Comparison of ENCODE assay signal across 8 mouse cellular contexts in the genomic region with DNA sequence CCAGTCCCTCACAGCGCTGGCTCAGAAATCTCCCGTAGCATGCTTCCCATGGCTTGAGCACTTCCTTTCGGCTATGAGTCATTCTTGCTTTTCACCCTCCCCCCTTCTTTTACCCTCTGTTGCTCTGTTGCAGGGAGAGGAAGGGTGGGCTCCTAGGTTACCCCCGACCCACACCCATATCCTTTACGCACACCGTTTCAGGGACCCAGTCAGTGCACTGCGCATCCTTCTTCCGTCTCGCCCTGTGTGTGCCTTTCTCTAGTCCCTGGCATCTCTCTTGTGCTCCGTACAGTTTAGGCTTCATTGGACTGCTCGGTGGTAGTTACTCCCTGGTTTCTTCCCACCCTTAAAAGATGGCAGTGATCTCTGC. TPM values are rescaled to one million over a fixed set of nuclear protein-coding genes. Genes with fewer than 3 reads are reported as not detected.
DNase-seq lines count a peak whose midpoint lies in the region; ATAC-seq and TF ChIP-seq lines count a peak whose summit lies in the region.

No protein-coding gene starts in this region.

- DNase-seq in kidney, adult 2 months: no peak
- DNase-seq in kidney, adult 11 months: no peak
- DNase-seq in CH12.LX (ENCODE audit: extremely low read depth): peak; percentile 69
- no peak for DNase-seq in hindbrain, embryonic 14.5 days (ENCODE audit: low spot score)
- peak; percentile 47 for DNase-seq in thymus, postnatal 4 days
- DNase-seq in gastrocnemius, adult 18-20 months (ENCODE audit: low spot score): no peak

- H3K79me2 ChIP-seq in CH12.LX (replicated peaks; ENCODE audit: control insufficient read depth, extremely low read depth, insufficient read depth, poor library complexity, severe bottlenecking): peaks cover 23% of the 10 kb centered on the region

- in situ Hi-C loops in CH12.LX (cut with MboI; ENCODE audit: low pct_ligation_motif_present, low pct_unique_long_range_greater_than_20kb, low sequenced_read_pairs): loop anchor here (10.0 kb wide), 1 partner anchor 228 kb away; no protein-coding TSS in a partner anchor

- peak; percentile 71; the same call in 1 of the 2 replicates for ATAC-seq in hindbrain, embryonic 14.5 days (ENCODE audit: low FRiP score)
- peak; percentile 37 for ATAC-seq in megakaryocyte-erythroid progenitor cell, adult 5-6 weeks (replicated peaks; ENCODE audit: low FRiP score, low TSS enrichment, poor library complexity, severe bottlenecking)

- TF ChIP-seq EP300 in CH12.LX (IDR thresholded peaks at IDR 0.05; ENCODE audit: low read length): no peak

- TF ChIP-seq CTCF in kidney, adult 2 months (conservative IDR thresholded peaks at IDR 0.05; ENCODE audit: insufficient read depth, insufficient read length, low read depth, low read length): no peak
- TF ChIP-seq CTCF in CH12.LX (conservative IDR thresholded peaks at IDR 0.05 in 1 of 2, IDR thresholded peaks at IDR 0.05 in 1 of 2; ENCODE audit: low read depth in 2 of 2, low read length in 2 of 2): no peak
- no peak for TF ChIP-seq CTCF in cortical plate, adult 2 months (IDR thresholded peaks at IDR 0.05; ENCODE audit: extremely low read depth, insufficient read depth, low read length)

- no peaks in the 10 kb centered on the region for H3K27me3 ChIP-seq in kidney, adult 2 months (replicated peaks; ENCODE audit: control insufficient read depth, insufficient read depth, low read length)
- no peaks in the 10 kb centered on the region for H3K27me3 ChIP-seq in CH12.LX (replicated peaks)
- no peaks in the 10 kb centered on the region for H3K27me3 ChIP-seq in hindbrain, embryonic 14.5 days (ENCODE audit: control insufficient read depth, insufficient read depth, low read length)

- H3K4me3 ChIP-seq in kidney, adult 2 months (ENCODE audit: insufficient read depth, low read depth, low read length): peak overlapping the region; percentile 67
- peak overlapping the region; percentile 75 to 80 (median 79) for H3K4me3 ChIP-seq in CH12.LX (replicated peaks in 1 of 3; ENCODE audit: low read depth in 2 of 3, low read length in 2 of 3, poor library complexity in 1 of 3)
- peak overlapping the region; percentile 80 for H3K4me3 ChIP-seq in cortical plate, adult 2 months (ENCODE audit: insufficient read depth, low read length)
- peak overlapping the region; percentile 93 for H3K4me3 ChIP-seq in hindbrain, embryonic 14.5 days (replicated peaks; ENCODE audit: low read length)

- no peaks in the 10 kb centered on the region for H3K36me3 ChIP-seq in kidney, adult 2 months (ENCODE audit: control insufficient read depth, insufficient read depth, low read length)
- H3K36me3 ChIP-seq in CH12.LX (replicated peaks in 1 of 2; ENCODE audit: control insufficient read depth in 1 of 2, insufficient read depth in 1 of 2, low read length in 1 of 2): no peaks in the 10 kb centered on the region
- H3K36me3 ChIP-seq in hindbrain, embryonic 14.5 days (replicated peaks; ENCODE audit: control insufficient read depth, insufficient read depth): no peaks in the 10 kb centered on the region

- H3K9ac ChIP-seq in CH12.LX (ENCODE audit: insufficient read depth, low read depth): peak overlapping the region; percentile 75
- H3K9ac ChIP-seq in hindbrain, embryonic 14.5 days: peak overlapping the region; percentile 98

- TF ChIP-seq RAD21 in CH12.LX (IDR thresholded peaks at IDR 0.05; ENCODE audit: low read depth, low read length): no peak

- H3K4me1 ChIP-seq in kidney, adult 2 months (ENCODE audit: control insufficient read depth, insufficient read depth, low read length): no peaks in the 10 kb centered on the region; the same call in 1 of the 2 replicates
- H3K4me1 ChIP-seq in CH12.LX (ENCODE audit: control insufficient read depth in 1 of 2, insufficient read depth in 2 of 2): peaks cover 6 to 42% of the 10 kb centered on the region in 2 experiments
- H3K4me1 ChIP-seq in cortical plate, adult 2 months (ENCODE audit: control insufficient read depth, insufficient read depth, low read length): peaks cover 4% of the 10 kb centered on the region; the same call in 1 of the 2 replicates
- peaks cover 21% of the 10 kb centered on the region for H3K4me1 ChIP-seq in hindbrain, embryonic 14.5 days (replicated peaks; ENCODE audit: control insufficient read depth, insufficient read depth, low read length)

- no peaks in the 10 kb centered on the region for H3K9me3 ChIP-seq in CH12.LX (replicated peaks; ENCODE audit: low read length)
- H3K9me3 ChIP-seq in hindbrain, embryonic 14.5 days (ENCODE audit: control insufficient read depth, low read length): no peaks in the 10 kb centered on the region

- peak overlapping the region; percentile 80 for H3K27ac ChIP-seq in kidney, adult 2 months (ENCODE audit: insufficient read depth, low read depth, low read length)
- peak overlapping the region; percentile 93 for H3K27ac ChIP-seq in CH12.LX (ENCODE audit: insufficient read depth, low read depth)
- peak overlapping the region; percentile 93 for H3K27ac ChIP-seq in cortical plate, adult 2 months (ENCODE audit: insufficient read depth, low read length)
- H3K27ac ChIP-seq in hindbrain, embryonic 14.5 days: peak overlapping the region; percentile 100

- dilution Hi-C loops in CH12.LX (cut with MboI; ENCODE audit: extremely low pct_ligation_motif_present, extremely low pct_unique_long_range_greater_than_20kb, low sequenced_read_pairs): no loop called here

- under 1% methylated on average over 11 of the region's 11 CpGs for WGBS in kidney, adult 2 months
- whole genome bisulfite sequencing in hindbrain, embryonic 14.5 days: 0% methylated on average over 11 of the region's 11 CpGs

- peak overlapping the region; percentile 94 for H3K4me2 ChIP-seq in CH12.LX (ENCODE audit: insufficient read depth, low read depth, poor library complexity, severe bottlenecking)
- H3K4me2 ChIP-seq in hindbrain, embryonic 14.5 days (replicated peaks): peak overlapping the region; percentile 86

- TF ChIP-seq POLR2A in kidney, adult 2 months (IDR thresholded peaks at IDR 0.05; ENCODE audit: low read depth, low read length): no peak
- no peak for TF ChIP-seq POLR2A in CH12.LX (IDR thresholded peaks at IDR 0.05; ENCODE audit: low read depth, low read length)
- TF ChIP-seq POLR2A in cortical plate, adult 2 months (IDR thresholded peaks at IDR 0.05; ENCODE audit: extremely low read depth, insufficient read depth, low read length): peak; percentile 54; the same call in 1 of the 2 replicates

TF ChIP-seq in CH12.LX, 34 proteins besides CTCF, POLR2A, EP300 and RAD21:
- no peak for TF ChIP-seq NRF1 (IDR thresholded peaks at IDR 0.05; ENCODE audit: low read depth, low read length)
- TF ChIP-seq RCOR1 (conservative IDR thresholded peaks at IDR 0.05; ENCODE audit: low read depth, low read length): peak; percentile 26; the same call in 1 of the 2 replicates
- TF ChIP-seq PAX5 (IDR thresholded peaks at IDR 0.05; ENCODE audit: low read length): no peak
- TF ChIP-seq E2F4 (IDR thresholded peaks at IDR 0.05; ENCODE audit: insufficient replicate concordance, low read depth, low read length): 0 out of 2 replicates have a peak, but pooled peaks have one; percentile 2
- TF ChIP-seq MAZ (IDR thresholded peaks at IDR 0.05; ENCODE audit: low read depth, low read length): 0 out of 2 replicates have a peak, but pooled peaks have one; percentile 14
- peak; percentile 88 for TF ChIP-seq MXI1 (IDR thresholded peaks at IDR 0.05; ENCODE audit: low read depth, low read length)
- 0 out of 2 replicates have a peak, but pooled peaks have one; percentile 35 for TF ChIP-seq KAT2A (IDR thresholded peaks at IDR 0.05; ENCODE audit: insufficient replicate concordance, low read length)
- 0 out of 2 replicates have a peak, but pooled peaks have one; percentile 38 for TF ChIP-seq JUN (IDR thresholded peaks at IDR 0.05; ENCODE audit: insufficient read depth, low read depth, low read length)
- no peak for TF ChIP-seq JUND (conservative IDR thresholded peaks at IDR 0.05; ENCODE audit: low read depth, low read length)

RNA-seq across cellular contexts. Expression of gene Ssh2, which starts 0.7 kb away (rescaled TPM):
- 5.4 and 6.1 TPM in 2 replicates for polyA plus RNA-seq in kidney, adult 2 months (2012; rRNA removed)
- total RNA-seq in CH12.LX (2012; rRNA removed) (6.3 and 6.5 TPM in 2 replicates), CH12.LX (2014; rRNA removed) (5.2 and 5.9 TPM in 2 replicates)
- 11.4 and 14.6 TPM in 2 replicates for polyA plus RNA-seq in CH12.LX (2012; ENCODE audit: insufficient read length, low read depth)
- 14.9 and 15.0 TPM in 2 replicates for polyA plus RNA-seq in cortical plate, adult 2 months (2012; rRNA removed)
- 23.2 and 24.6 TPM in 2 replicates for polyA plus RNA-seq in hindbrain, embryonic 14.5 days (2014; fragmentation: Nextera tagmentation; extraction: Ambion mirVana)
- total RNA-seq in megakaryocyte-erythroid progenitor cell, adult 5-6 weeks (2014; fragmentation: Nextera tagmentation): 19.7 and 19.8 TPM in 2 replicates
- 11.2 and 11.9 TPM in 2 replicates for total RNA-seq in megakaryocyte-erythroid progenitor cell, adult 5-6 weeks (2017)
- 10 to 100 TPM; 49.1 to 49.3 TPM for total RNA-seq in gastrocnemius, adult 18-20 months (2021)

RNA-seq across cellular contexts. Expression of gene Efcab5, which starts 28.0 kb away (rescaled TPM):
- polyA plus RNA-seq in kidney, adult 2 months (2012; rRNA removed): 0.17 and 0.42 TPM in 2 replicates
- total RNA-seq in CH12.LX (2012; rRNA removed): 0.29 and 0.38 TPM in 2 replicates
- total RNA-seq in CH12.LX (2014; rRNA removed): 0.24 and 0.27 TPM in 2 replicates
- polyA plus RNA-seq in CH12.LX (2012; ENCODE audit: insufficient read length, low read depth): 0.43 and 0.97 TPM in 2 replicates
- polyA plus RNA-seq in cortical plate, adult 2 months (2012; rRNA removed): 2.9 and 4.3 TPM in 2 replicates
- 0.71 and 1.2 TPM in 2 replicates for polyA plus RNA-seq in hindbrain, embryonic 14.5 days (2014; fragmentation: Nextera tagmentation; extraction: Ambion mirVana)
- total RNA-seq in megakaryocyte-erythroid progenitor cell, adult 5-6 weeks (2014; fragmentation: Nextera tagmentation): 0.59 and 0.92 TPM in 2 replicates
- total RNA-seq in megakaryocyte-erythroid progenitor cell, adult 5-6 weeks (2017): 0.66 and 2.4 TPM in 2 replicates
- under 1 TPM; 0.07 to 0.12 TPM for total RNA-seq in gastrocnemius, adult 18-20 months (2021)

Comparison
In these comparisons a context has a peak if more than half of its experiments do, and no peak if none do; other contexts are left out.
1. DNase-seq: peak in CH12.LX (single experiment) and thymus, postnatal 4 days (single experiment); none in kidney, adult 2 months (single experiment), kidney, adult 11 months (single experiment), hindbrain, embryonic 14.5 days (single experiment) and gastrocnemius, adult 18-20 months (single experiment).
2. Peak in every context shown above with its lines, with median percentiles within 50 percentile points of each other: H3K27ac ChIP-seq and H3K4me3 ChIP-seq.